Mouse (Mus musculus) CD4-positive, CD25-positive, alpha-beta regulatory T cell, adult 4 months (primary cell): ENCODE measurements around the gene Stk11ip. TPM values are rescaled to one million over a fixed set of nuclear protein-coding genes. Genes with fewer than 3 reads are reported as not detected.

Source experiments
- ATAC-seq: one replicate; pipeline ENCODE4 v1.8.0; 2017
- polyA plus RNA-seq, 2 experiments: library from polyadenylated mRNA; unstranded; fragments of 100-300 nt; shearing (Covaris generic); gene quantifications; one replicate each; pipeline ENCODE4 v1.2.1; 2017

Gene Stk11ip
- polyA plus RNA-seq, 2 experiments from 2014 or later: 10.0 to 18.3 TPM

GRCm38 (mm10) chr1:75504256-75505045 lies 16.9 kb upstream of the Stk11ip start:
- ATAC-seq: no peak

- ATAC-seq: no peak
Observed at GRCm38 (mm10) chr1:75505159-75505955, 16.0 kb upstream of the Stk11ip start.

GRCm38 (mm10) chr1:75505956-75506831 lies 15.1 kb upstream of the Stk11ip start, which contains the start of gene Obsl1:
Gene Obsl1, minus strand, starts transcription at chr1:75506452.
- no peak for ATAC-seq

- no peak for ATAC-seq
Observed at GRCm38 (mm10) chr1:75507006-75507405, 14.3 kb upstream of the Stk11ip start, which contains the start of gene Inha. Gene Inha, plus strand, starts transcription at chr1:75507077.

- ATAC-seq: no peak
Observed at GRCm38 (mm10) chr1:75509586-75509985, 11.7 kb upstream of the Stk11ip start.

- ATAC-seq: no peak
Observed at GRCm38 (mm10) chr1:75510154-75510553, 11.2 kb upstream of the Stk11ip start.

GRCm38 (mm10) chr1:75511437-75512210 lies 9.7 kb upstream of the Stk11ip start:
- ATAC-seq: no peak

DNA sequence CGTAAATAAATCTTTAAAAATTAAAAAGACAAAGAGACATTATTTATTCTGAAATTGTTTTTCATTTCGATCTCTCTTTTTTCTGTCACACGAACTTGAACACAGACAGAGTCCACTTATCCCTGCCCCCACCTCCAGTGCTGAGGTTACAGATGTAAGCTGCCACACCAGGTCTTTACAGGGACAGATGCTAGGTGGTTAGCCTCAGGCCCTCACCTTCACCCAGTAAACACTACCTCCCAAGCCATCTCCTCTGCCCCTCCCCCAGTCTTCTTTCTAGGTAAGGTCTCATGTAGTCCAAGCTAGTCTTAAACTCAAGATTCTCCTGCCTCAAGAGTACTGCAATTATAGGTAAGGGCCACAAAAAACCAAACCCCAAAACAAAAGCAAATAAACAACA lies 8.8 kb upstream of the Stk11ip start:
- ATAC-seq: no peak

GRCm38 (mm10) chr1:75516703-75517380 lies 4.5 kb upstream of the Stk11ip start:
- ATAC-seq: no peak

GRCm38 (mm10) chr1:75517984-75518383 lies 3.3 kb upstream of the Stk11ip start:
- no peak for ATAC-seq

DNA sequence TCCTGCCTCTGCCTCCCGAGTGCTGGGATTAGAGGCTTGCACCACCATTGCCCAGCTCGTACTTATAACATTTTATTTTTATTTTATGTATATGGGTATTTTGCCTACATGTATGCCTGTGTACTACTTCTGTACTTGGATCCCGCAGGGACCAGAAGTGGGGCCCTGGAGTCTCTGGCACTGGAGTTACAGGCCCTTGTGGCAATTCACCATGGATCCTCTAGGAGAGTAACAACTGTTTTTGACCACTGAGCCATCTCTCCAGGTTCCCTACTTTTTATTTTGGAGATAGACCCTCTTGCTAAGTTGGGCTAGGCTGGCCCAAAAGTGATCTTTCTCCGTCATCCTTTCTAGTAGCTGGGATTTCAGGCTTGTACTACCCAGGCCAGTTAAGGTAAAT lies 2.9 kb upstream of the Stk11ip start:
- no peak for ATAC-seq

GRCm38 (mm10) chr1:75519576-75519975 lies 1.8 kb upstream of the Stk11ip start:
- ATAC-seq: no peak

DNA sequence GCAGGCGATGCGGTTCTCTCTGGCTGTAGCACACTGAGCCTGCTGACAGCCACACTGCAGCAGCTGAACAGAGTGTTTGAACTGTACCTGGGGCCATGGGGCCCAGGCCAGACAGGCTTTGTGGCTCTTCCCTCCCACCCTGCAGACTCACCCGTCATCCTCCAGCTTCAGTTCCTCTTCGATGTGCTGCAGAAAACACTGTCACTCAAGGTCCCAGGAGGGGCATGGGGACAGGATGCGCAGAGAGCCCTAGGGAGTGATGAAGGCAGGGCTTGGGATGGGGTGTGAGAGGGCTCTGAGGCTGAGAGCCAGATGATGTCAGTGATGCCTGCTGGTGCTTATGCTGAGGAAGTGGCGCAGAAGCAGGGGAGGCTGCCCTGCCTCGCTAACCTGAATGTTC lies 3.4 kb downstream of the Stk11ip start:
- ATAC-seq: no peak

DNA sequence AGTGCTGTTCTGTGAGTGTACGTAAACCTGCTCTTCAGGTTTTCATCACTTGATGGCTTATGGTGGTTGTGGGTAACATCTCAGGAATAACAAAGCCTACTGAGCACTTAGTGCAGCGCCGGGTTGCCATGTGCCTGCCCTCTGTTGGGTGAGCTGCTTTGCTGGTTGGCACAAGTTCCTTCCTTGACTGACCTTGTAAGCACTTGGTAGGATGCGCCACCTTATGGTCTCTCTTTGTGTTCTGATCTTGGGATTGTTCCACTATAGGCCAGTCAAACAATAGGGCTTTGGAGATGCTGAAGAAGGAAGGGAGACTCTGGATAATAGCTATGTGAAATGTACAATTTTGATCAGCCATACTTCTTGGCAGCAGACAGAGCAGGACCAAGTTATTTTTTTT lies 9.2 kb downstream of the Stk11ip start:
- no peak for ATAC-seq

DNA sequence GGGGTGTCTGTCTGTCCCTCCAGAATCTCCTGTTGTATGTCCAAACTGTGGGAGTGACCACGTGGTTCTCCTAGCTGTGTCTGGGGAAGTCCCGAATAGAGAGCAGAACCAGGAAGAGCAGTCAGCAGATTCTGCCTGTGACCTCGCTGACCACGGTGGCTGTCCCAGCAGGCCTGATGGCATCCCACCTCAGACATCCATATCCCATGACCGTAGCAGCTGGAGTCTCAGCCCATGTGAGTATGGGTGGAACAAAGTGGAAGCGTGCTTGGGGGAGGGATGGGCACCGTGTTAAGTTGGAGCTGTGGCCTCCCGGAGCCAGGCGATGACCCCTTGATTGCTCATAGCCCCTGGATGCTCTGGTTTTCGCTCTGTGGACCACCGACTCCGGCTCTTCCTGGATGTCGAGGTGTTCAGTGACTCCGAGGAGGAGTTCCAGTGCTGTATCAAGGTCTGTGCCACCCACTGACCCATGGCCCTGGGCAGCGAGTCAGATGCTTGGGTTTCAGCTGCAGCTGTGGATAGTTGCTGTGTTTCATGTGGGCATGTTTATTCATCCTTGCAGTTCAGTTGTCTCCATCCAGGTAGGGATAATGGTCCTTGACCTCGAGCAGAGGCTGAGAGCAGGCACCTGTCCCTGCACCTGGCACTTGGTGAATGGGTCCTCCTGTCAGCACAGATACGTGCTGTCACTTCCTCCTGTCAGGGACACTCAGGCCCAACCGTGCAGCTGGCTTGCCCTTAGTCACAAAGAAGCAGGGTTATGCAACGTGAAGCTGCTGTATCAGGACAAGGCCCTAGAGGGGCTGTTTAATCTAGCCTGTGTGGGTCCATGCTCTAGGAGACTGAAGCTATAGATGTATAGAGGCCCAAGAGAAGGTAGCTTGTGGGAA lies 11.2 kb downstream of the Stk11ip start:
- ATAC-seq: no peak

DNA sequence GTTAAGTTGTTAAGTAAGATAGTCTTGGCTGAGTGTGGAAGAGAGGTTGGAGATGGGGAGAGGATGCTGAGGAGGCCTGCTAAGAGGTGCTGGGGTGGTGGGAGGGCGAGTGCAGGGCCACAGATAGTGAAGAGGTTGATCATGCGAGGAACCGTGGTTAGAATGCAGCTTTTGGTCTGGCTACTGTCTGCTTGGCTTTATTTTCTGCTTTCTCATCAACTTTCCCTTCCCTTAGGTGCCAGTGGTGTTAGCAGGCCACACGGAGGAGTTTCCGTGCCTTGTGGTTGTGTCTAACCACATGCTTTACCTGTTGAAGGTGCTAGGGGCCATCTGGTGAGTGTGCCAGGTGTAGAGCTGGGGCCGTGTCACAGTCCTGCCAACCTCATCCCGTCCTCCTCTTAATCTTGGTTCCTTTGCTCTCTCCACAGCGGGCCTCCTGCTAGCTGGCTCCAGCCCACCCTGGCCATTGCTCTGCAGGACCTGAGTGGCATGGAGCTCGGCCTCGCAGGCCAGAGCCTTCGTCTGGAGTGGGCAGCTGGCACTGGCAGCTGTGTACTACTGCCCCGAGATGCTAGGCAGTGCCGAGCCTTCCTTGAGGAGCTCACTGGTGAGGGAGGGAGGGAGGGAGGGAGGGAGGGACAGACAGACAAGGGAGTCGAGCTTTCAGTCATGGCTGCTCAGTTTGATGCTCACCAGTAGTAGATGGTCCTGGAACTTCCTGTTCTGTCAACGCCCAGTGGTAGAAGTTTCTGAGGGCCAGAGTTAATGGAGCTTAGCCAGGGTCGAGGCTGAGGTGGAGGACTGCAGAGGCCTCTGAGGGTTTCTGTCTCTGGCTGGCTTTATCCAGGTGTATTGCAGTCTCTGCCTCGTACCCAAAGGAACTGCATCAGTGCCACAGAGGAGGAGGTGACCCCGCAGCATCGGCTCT lies 12.3 kb downstream of the Stk11ip start:
- ATAC-seq: no peak

GRCm38 (mm10) chr1:75537587-75537986 lies 16.3 kb downstream of the Stk11ip start:
- ATAC-seq: no peak

- no peak for ATAC-seq
Observed at GRCm38 (mm10) chr1:75538597-75539190, 17.4 kb downstream of the Stk11ip start.

- ATAC-seq: no peak
Observed at GRCm38 (mm10) chr1:75541496-75541895, 20.2 kb downstream of the Stk11ip start.
